Mouse (Mus musculus): Measurements from ENCODE around the gene Vmn1r67.
A peak's percentile ranks its signal among the peaks of the same experiment; 100 is the strongest.

The Vmn1r67 gene

DNA sequence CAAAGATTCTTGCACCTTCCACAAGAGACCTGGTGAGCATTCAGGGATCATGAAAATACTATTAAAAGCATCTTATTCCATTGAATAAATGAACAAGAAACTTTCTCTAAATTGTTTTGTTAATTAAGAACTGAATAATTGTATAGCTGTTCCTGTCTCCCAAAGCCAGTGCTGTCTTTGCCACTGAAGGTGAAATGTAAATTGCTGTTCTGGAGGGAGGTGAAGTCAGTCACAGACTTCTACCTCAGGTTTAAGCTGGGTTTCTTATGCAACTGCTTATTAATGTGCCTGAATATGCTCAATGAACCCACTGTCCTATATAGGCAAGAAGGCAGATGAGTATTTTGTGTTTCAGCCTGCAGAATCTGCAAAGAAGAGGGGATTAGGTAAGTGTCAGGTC is at the start of gene Vmn1r67:
Gene Vmn1r67, plus strand, starts transcription at position 301 of the 400 bp plus-strand sequence.
- no peak for DNase-seq (ENCODE audit: extremely low spot score, low spot score)

DNA sequence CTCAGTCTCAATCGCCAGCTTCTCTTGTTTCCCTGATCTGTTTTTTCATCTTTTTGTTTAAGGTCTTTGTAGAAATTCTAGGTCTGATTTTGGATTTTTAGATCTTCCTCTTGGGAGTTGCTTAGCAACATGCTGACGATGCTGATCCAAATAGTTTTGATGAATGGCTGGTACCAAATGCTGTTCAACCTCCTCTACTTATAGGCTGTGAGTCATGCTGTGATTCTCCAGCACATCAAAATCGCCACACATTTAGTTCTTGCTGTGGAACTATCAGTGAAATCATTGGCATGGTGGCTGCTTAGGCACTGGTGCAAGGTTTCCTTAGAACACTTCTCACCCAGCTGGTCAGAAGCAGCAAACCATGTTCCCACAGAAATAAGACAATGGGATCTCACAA is 15.0 kb downstream of the Vmn1r67 start:
- no peak for DNase-seq (ENCODE audit: extremely low spot score, low spot score)

DNA sequence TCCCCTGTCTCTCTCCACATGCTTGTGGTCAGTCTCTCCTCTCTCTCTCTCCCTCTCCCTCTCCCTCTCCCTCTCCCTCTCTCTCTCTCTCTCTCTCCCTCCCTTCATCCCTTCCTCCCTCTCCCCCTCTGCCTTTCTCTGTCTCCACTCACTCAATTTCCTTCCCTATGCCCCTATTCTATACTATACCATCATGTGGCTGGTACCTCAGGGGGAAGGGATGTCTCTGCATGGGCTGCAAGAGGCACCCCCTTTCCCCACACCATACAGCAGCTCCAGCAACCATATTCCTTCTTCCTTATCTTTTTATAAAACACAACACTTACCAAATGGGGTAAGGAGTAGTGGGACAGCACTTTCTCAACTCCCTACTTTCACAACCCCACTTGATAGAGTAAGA is 36.7 kb downstream of the Vmn1r67 start:
- DNase-seq (ENCODE audit: extremely low spot score, low spot score) = no peak

DNA sequence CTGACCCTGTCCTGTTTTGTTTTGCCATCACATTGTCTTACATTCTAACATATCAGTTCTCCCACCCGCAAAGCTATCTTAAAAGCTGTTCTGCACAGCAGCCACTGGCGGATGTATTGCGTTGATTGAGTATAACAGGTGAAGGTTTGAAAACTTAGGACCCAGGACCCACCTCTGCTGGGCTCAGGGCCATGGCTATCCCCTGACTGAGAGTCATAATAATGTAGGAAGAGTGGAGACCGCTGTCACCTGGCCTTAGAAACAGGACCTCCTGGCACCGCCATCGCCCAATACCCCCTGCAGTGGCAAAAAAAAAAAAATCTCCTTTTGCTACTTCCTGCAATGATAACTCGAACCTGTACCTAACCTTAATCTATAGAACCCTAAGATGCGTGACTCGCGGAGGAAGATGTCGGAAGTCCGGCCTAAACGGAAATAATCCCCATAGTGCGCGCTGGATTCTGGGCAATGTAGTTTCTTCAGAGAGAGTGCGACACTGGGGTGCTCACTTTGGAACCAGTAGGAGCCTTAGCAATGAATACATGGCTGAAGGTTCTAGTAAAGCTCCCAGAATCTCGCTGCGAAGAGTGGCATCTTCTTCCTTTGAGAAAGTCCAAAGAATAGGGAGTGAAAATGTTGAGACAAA is 37.6 kb downstream of the Vmn1r67 start:
- DNase-seq (ENCODE audit: extremely low spot score, low spot score) = no peak

DNA sequence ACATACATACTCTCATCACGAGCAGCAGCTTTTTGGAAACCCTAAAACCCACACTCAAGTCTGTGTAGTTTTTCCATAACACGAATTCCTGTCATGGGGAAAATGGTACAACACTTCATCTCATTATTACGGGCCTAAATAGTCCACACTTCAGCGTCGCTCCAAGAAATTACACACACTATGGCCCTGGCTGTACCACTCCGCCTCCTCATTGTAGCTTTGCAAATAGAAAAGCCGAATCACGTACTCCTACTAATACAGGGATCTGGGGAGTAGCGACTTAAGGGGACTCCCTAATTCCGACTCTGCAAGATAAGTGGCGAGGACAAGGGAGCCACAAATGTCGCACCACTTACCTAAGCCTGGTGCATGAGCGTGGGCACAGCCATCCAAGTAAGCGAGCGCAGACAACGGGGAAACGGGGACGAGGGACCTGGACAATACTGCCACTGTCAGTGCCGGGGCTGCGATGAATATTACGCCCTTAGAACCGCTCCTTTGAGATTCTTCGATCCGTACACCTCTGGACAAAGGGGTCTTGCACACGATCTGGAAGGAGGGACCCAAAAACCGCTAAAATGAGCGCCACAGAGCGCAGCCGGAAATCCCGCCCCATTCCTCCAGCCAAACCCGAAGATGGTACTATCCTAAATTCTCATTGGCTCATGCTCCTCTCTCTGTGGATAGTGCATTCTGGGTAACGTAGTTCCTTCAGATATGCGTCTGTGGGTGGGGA is 51.8 kb downstream of the Vmn1r67 start, which contains the start of gene Zik1:
Gene Zik1, minus strand, starts transcription at position 609 of the 736 bp plus-strand sequence.
- peak; percentile 78 for DNase-seq (ENCODE audit: extremely low spot score, low spot score)

DNA sequence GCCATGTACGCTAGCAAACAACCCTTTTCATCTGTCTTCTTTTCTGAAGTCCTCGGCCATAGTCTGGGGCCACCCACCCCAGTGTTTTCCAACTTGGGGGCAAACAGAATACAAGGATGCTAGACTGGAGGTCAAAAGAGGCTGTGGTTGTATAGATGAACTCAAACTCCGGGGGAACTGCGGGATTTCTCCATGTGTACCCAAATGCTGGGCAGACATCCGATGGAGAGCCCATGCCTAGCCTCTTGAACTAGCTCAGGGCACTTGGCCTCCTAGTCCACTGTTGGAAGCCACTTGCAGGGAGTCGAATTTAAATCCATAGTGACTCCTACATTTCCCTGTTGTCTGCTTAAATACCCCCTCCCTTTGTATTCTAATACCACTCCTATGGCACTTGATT is 52.4 kb downstream of the Vmn1r67 start:
- no peak for DNase-seq (ENCODE audit: extremely low spot score, low spot score)

All from neural tube, embryonic 10.5 days (tissue).